Mouse (Mus musculus) adrenal gland, postnatal 36 days (tissue): ENCODE measurements around the gene Sh3bp5l. TPM values are rescaled to one million over a fixed set of nuclear protein-coding genes. Genes with fewer than 3 reads are reported as not detected.
"Not testable (repeated sequence)": the region's sequence is repeated elsewhere in the genome, so short reads cannot be mapped to it uniquely, and the experiment has no call there.

Experiments
- DNase-seq, 2 experiments: peaks; one replicate each; pipeline ENCODE4 v3.0.0; 2021; ENCODE audit warnings: mixed read lengths in 1 of 2
- total RNA-seq, 2 experiments: library from RNA; stranded (reverse); gene quantifications; 2 replicates each; pipeline ENCODE4 v1.2.3; 2021

Sh3bp5l gene
- total RNA-seq, 2 experiments from 2014 or later: 36.7 to 51.5 TPM

DNA sequence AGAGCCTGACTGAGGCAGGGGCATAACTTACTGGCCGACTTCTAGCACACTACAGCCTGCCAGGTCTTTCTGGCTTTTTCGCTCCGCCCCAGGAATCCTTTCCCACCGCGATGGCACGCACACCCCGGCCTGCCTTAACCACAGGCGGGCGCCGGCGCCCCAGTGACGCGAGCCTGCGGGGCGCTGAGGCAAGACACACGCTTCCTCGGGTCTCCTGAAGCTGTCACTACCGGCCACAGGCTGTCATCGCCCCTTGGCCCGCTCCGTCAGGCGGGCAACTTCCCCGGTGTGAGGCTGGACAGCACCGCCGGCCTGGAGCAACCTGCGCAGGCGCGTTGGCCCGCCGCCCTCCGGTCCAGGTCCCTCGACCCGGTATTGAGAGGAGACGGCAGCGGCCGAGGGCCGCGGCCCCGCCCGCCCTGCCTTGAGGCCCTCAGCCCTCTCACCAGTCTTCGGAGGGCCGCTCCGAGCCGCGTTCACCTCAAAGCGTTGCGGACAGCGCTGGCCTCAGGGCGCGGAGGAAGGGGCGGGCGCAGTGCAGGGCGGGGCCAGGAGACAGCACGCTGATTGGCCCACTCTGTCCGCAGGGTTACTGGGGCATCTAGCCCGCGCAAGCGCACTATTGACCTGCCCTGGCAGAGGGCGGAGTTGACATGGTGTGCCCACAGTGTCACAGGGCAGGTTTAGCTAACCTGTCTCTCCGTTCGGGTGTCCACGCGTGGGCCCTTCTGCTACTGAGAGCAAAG is 7.5 kb upstream of the Sh3bp5l start:
- peak; percentile 99 for DNase-seq

DNA sequence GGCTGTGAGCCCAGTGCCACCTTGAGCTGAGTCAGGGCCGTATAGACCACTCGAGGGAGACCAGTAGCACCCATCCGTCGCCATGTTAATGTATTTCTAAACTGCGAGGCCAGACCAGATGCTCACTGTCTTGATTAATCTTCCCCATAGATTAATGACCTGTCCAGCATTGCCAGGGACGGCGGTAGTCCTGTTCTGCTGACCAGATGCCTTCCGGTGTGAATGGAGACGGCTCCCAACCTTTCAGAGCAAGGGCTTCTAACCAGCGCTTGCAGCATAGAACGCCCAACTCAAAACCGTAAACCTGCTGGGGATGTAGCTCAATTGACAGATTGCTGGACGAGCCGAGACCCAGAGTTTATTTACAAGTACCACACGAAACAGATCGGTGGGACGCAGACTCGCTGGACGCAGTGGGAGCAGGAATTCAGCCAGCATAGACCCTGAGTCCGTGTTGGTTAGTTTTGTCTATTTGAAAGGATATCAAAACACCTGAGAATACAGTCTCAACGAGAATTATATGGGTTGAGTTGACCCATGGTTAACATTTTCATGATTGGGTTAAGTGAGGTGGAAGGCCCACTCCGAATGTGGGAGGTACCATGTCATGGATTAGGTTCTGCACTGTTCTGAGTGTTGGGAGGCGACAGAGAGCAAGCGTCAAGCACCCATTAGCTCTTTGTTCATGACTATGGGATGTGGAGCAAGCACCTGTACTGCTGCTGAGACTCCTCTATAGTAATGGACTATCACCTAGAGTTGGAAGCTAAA is 6.8 kb upstream of the Sh3bp5l start:
- peak in 1 of 2 experiments; percentile 39 for DNase-seq

DNA sequence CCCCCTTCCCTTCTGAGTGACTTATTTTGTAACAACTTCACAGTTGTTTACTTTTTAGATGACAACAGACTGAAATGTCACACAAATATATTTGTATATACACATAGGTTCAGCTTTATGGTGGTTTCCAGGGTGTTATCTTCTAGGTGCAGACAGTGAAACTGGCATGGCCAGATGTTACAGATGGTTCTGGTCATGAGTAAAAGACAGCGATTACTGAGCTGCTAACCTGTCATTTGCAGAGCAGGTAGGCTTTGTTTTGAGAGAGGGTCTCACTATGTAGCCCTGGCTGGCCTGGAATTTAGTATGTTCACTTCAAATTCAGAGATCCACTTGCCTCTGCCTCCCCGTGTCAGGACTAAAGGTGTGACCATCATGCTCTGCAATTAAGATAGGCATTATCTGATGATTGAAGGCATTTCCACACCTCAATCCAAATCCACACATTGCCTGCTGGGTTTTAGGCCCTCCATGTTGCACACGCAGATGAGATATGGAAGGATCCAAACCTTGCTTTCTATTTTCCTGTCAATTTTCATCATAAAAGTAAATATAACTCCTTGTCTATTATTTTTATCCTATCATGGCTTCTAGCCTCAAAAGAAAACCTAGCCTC is 5.8 kb upstream of the Sh3bp5l start:
- DNase-seq: no peak

- DNase-seq: no peak
Measured at GRCm38 (mm10) chr11:58326781-58327180, 3.7 kb upstream of the Sh3bp5l start.

DNA sequence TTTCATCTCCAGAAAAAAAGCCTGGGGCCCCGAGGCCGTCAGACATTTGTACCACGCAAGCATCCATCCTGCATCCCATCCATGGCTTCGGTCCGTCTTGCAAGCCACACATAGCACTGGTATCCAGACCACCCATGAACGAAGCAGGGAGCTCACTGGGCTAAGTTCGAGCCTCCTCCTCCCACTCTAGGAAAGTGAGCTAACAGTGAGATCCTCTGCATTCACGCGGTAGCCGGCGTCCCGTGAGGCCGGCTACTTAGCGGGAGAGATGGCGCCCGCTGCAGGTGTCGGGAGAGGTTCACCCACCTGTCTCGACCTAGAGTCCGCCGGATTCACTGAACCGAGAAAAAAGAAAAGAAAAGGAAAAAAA is 633 bp upstream of the Sh3bp5l start:
- DNase-seq: no peak

GRCm38 (mm10) chr11:58331149-58331495 is 598 bp downstream of the Sh3bp5l start:
- no peak for DNase-seq

- no peak for DNase-seq
Measured at GRCm38 (mm10) chr11:58331546-58331945, 1.0 kb downstream of the Sh3bp5l start.

DNA sequence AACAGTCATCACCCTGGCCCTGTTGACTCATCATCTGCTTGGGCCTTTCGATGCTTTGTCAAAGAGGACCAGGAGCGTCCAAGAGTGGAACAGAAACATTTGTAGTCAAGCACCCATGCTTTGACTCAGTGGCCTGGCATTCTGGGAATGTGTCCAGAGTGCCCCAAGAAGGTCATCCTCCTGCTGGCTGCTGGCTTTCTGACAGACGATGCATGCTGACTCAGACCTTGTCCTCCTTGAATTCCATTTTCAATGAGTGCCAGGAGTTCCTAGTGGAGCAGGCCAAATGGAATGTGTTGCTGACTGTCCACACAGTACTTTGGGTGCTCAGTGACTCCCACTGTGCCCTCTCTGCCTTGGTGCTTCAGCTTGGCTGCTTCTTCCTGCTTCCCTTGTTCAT is 4.2 kb downstream of the Sh3bp5l start:
- DNase-seq: peak; percentile 90 to 91

GRCm38 (mm10) chr11:58346745-58347144 is 16.2 kb downstream of the Sh3bp5l start:
- DNase-seq: no peak

GRCm38 (mm10) chr11:58350628-58351027 is 20.1 kb downstream of the Sh3bp5l start:
- no peak for DNase-seq

- no peak for DNase-seq
Measured at GRCm38 (mm10) chr11:58351179-58351578, 20.7 kb downstream of the Sh3bp5l start.

DNA sequence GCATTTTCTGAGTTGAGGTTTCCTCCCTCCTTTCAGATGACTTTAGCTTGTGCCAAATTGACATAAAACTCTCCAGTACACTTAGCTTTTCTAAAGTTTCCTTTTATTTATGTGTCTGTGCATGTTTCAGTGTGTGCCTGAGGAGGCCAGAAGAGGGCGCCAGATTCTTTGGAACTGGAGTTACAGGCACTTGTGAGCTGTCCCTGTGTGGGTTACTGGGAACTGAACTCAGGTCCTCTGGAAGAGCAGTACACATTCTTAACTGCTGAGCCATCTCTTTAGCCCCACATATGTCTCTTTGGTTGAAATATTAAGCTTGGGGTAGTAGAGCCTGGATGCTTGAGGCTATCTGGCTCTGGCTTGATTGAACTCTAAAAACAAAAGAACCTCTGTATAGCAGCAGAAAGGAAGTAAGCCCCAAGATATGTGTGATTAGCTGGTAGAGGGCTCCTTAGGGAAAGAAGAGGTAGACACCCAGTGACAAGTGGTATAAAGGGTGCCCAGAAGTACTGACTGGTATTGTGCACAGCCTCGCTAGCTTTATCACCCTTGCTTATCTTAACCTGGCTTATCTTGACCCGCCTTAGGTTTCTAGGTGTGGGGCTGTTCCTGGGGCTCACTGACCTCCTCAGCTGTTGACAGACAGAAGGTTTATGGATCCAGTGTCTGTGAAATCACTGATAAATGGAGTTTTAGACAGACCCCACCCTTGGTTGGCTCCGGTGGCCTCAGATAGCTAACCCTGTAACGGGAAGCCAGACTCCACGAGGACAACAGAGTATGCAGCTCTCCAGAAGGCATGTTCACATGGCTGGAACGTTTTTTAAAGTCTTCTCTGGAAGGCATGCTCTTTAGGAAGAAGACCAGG is 22.4 kb downstream of the Sh3bp5l start:
- DNase-seq: no peak

- DNase-seq: no peak
Measured at GRCm38 (mm10) chr11:58353709-58354108, 23.2 kb downstream of the Sh3bp5l start.

- no peak for DNase-seq
Measured at GRCm38 (mm10) chr11:58354476-58354875, 24.0 kb downstream of the Sh3bp5l start.

- no peak for DNase-seq
Measured at GRCm38 (mm10) chr11:58354927-58355326, 24.4 kb downstream of the Sh3bp5l start.

- DNase-seq: no peak
Measured at GRCm38 (mm10) chr11:58357042-58357441, 26.5 kb downstream of the Sh3bp5l start.

GRCm38 (mm10) chr11:58357844-58358534 is 27.5 kb downstream of the Sh3bp5l start:
- peak in 1 of 2 experiments; percentile 7 for DNase-seq

DNA sequence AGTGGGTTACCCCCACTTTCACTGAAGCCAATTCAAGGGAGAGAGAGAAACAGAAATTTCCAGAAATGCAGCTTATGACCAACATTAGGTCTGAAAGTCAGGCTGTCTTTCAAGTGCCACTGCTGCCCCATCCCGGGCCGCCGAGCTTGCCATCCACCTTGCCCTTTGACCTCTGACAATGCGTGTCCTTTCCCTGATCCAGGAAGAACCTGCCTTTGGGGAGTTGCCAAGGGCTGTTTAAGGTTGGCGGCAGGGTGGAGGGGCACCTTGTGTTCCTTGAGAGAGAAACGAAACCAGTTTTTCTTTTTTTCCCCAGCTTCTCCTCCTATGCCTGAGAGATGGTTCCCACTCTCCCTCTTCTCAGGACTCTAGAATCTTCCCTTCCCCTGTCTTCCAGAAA is 32.0 kb downstream of the Sh3bp5l start:
- DNase-seq: not testable (repeated sequence)

DNA sequence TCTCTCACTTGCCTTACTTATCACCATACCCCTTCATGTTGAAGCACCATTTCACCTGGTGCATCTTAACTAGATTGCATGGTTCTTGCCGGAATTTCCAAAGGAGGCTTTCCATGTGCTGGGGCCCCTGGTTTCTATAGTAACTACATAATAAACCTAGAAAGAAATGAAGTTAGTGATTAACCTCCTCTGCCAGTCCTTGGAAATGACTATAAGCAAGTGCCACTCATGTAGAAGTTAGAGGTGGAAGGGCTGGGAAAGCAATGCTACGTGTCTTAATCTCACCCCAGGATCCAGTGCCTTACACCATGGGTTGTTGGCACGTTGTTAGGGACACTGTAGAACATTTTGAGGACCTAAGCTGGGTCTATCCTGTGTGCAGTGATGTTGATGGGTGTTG is 33.9 kb downstream of the Sh3bp5l start:
- DNase-seq: no peak

DNA sequence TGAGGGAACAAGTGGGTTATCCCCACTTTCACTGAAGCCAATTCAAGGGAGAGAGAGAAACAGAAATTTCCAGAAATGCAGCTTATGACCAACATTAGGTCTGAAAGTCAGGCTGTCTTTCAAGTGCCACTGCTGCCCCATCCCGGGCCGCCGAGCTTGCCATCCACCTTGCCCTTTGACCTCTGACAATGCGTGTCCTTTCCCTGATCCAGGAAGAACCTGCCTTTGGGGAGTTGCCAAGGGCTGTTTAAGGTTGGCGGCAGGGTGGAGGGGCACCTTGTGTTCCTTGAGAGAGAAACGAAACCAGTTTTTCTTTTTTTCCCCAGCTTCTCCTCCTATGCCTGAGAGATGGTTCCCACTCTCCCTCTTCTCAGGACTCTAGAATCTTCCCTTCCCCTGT is 35.7 kb downstream of the Sh3bp5l start:
- DNase-seq: not testable (repeated sequence)

DNA sequence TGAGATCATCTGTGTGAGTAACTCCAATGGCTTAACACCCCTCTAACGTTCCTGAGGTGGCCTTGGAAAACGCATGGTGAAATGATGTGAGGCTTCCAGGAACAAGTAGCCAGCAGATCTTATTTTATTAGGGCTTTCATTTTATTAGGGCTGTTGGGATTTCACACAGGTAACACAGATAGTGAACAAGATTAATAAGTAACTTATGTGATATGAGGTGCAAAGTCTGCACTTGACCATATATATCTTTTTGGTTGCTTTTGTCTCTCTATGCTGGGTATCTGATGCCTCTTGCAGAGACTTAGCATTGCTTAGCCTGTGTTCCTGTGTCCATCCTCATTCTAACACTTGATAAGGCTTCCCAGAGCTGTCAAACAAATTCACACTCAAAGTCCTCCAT is 46.7 kb downstream of the Sh3bp5l start:
- no peak for DNase-seq

DNA sequence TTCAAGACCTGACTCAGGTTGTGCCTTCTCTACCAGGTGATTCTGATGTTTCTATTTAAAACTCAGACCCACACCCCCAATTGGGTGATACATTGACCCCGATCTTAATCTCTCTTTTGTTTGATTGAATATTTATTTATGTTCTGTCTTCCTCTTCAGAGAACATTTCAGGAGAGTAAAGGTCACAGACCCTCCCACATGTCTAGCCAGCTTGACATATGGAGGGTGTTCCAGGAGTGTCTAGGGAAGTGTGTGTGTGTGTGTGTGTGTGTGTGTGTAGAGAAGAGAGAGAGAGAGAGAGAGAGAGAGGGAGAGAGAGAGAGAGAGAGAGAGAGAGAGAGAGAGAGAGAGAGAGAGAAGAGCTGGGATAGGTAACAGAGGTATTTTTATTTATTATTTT is 47.2 kb downstream of the Sh3bp5l start:
- DNase-seq: no peak
